Mouse (Mus musculus) kidney, adult 10 weeks (tissue): ENCODE measurements around the gene Calhm5. TPM values are rescaled to one million over a fixed set of nuclear protein-coding genes. Genes with fewer than 3 reads are reported as not detected.

Experiments used
- polyA plus RNA-seq: library from polyadenylated mRNA; stranded (reverse); fragments of 350-450 nt; fragmentation: Illumina TruSeq; extraction: RNeasy Lipid Tissue Mini Kit (QIAGEN cat#74804); gene quantifications from one replicate; pipeline ENCODE4 v1.2.3, GENCODE M21; 2014; ENCODE audit warnings: low read depth, low replicate concordance

Calhm5 gene
- 1.1 TPM for polyA plus RNA-seq

GRCm38 (mm10) chr10:34096418-34096883 lies at the start of gene Calhm5:
Calhm5 (minus strand) TSS chr10:34096519.

DNA sequence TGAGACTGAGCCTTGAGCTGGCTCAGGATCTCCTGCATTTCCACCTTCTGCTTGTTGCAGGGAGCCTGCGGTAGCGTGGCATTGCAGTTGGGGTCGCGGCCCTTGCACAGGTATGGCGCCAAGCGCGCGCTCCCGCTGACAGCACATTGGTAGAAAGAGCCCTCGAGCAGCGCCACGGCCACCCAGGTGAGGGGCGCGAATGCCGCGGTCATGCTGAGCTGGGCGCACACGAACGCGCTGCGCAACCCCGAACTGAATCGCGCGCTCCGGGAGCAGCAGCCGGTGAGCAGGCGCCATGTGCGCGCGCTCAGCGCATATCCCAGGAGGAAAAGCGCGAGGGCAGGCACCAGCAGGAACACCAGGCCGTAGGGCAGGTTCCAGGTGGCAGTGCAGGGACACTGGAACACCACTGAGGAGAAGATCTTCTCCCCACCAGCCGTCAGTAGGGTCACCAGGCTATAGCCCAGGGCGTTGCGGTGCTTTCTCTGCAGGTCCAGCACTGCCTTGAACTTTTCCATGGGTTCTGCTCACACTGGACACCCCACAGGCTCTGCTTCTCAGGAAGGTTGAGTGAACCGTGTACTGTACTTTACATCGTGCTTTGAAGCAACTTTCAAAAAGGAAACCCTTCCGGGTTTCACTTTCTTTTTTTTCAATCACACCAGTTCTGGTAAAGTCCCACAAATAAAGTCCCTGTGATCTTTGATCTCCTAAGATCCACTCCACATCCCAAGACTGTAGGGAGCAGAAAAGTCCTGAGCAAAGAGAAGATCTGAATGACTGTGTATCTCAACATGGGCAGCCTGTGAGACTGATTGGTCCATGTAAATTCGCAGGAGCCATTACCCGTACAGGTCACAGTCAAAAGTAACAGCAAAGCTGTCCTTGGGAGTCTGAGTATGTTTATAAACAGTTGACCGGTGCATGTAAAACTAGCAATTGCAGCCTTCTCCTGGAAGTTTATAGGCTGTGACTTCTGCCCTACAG lies 31.4 kb upstream of the Calhm5 start, which contains the start of gene Calhm6:
TSS of gene Calhm6 (minus strand) at position 593 of the 987 bp plus-strand sequence.

DNA sequence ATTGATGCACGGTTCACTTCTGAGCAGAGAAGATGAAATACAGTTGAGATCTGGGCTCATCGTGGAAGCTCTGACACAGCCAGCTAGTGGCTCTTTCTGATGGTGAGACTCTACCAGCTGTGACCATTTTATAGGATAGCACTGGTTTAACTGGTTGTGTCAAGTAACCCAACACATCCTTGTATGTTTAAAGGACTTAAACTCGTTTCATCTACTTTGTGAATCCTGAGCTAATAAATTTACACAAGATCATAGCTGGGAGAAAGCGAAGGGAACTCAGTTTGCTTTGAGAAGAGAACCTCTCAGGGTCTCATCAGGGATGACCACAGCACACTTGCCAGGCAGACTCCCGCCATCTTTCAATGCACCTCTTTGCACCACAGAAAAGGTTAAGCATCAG lies 52.1 kb downstream of the Calhm5 start, which contains the start of gene Calhm4:
TSS of gene Calhm4 (minus strand) at position 101 of the 400 bp plus-strand sequence.

Other genes starting within 250 kb of the Calhm5 start
- gene Sult3a1, start 238.8 kb downstream of the Calhm5 start, polyA plus RNA-seq: not detected
- 0.28 TPM for gene Rsph4a, start 191.4 kb downstream of the Calhm5 start, polyA plus RNA-seq
- gene Zup1, start 145.2 kb downstream of the Calhm5 start, polyA plus RNA-seq: 29.4 TPM
- 181 TPM for gene Rwdd1, start 76.9 kb downstream of the Calhm5 start, polyA plus RNA-seq
- not detected for gene Trappc3l, start 58.9 kb downstream of the Calhm5 start, polyA plus RNA-seq
- not detected for gene Calhm4, start 52.2 kb downstream of the Calhm5 start, polyA plus RNA-seq
- gene Calhm6, start 31.5 kb upstream of the Calhm5 start, polyA plus RNA-seq: 0.44 TPM
- 7.7 TPM for gene Dse, start 111.2 kb upstream of the Calhm5 start, polyA plus RNA-seq
- gene Tspyl1, start 185.7 kb upstream of the Calhm5 start, polyA plus RNA-seq: 66.0 TPM
- gene Tspyl4, start 200.9 kb upstream of the Calhm5 start, polyA plus RNA-seq: 35.5 TPM